Mouse (Mus musculus): ENCODE data around the gene Mga. TPM values are rescaled to one million over a fixed set of nuclear protein-coding genes. Genes with fewer than 3 reads are reported as not detected.

The Mga gene
- polyA plus RNA-seq, 2 experiments from 2014 or later: 36.8 to 43.7 TPM

GRCm38 (mm10) chr2:119988952-119989351 lies 91.9 kb downstream of the Mga start:
- ATAC-seq: no peak

GRCm38 (mm10) chr2:119990881-119991280 lies 93.9 kb downstream of the Mga start:
- ATAC-seq: no peak

GRCm38 (mm10) chr2:119992349-119992748 lies 95.3 kb downstream of the Mga start:
- no peak for ATAC-seq

GRCm38 (mm10) chr2:119993515-119993914 lies 96.5 kb downstream of the Mga start:
- no peak for ATAC-seq

GRCm38 (mm10) chr2:119994839-119995238 lies 97.8 kb downstream of the Mga start:
- no peak for ATAC-seq

- ATAC-seq: no peak
Measured at GRCm38 (mm10) chr2:119995391-119996281, 98.6 kb downstream of the Mga start.

GRCm38 (mm10) chr2:119997354-119997753 lies 100.3 kb downstream of the Mga start:
- ATAC-seq: no peak

DNA sequence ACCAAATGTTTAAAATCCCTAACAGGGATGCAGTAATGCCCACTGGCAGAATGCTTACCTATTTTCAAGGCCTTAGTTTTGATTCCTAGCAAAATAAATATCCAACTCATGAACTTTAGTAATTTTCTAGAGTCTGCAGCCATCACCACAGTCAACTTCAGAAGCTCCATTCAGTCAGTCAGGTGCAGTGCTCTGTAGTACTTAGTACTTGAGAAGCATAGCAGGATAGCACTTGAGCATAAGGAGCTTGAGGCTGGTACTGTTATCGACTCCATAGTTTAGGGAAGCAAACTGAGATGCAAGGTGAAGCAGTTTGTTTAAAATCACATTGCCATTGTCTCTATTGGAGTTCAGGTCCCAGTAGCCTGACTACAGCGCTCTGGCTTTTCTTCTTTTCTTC lies 102.7 kb downstream of the Mga start:
- ATAC-seq: no peak

GRCm38 (mm10) chr2:120000882-120001584 lies 104.0 kb downstream of the Mga start:
- ATAC-seq: no peak

DNA sequence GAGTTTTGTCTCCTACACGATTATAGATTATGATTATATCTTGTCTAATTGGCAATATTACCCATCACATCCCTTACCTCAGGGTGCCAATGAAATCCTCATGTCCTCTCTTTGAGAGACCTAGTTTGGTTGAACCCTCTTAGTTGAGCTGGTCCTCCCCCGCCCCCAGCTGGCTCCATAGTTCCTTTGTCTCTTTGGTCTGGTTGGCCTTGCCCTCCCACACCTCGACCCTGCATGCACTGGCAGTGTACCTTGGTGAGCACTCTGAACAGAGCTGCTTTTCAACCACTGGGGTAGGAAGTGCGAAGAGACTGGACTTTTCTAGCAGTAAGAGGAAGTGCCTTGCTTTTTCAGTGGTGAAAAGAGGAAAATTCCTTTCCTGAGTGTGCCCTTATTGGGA lies 104.9 kb downstream of the Mga start:
- ATAC-seq: no peak

- peak; percentile 83 for ATAC-seq
Measured at GRCm38 (mm10) chr2:120003970-120004369, 106.9 kb downstream of the Mga start.

DNA sequence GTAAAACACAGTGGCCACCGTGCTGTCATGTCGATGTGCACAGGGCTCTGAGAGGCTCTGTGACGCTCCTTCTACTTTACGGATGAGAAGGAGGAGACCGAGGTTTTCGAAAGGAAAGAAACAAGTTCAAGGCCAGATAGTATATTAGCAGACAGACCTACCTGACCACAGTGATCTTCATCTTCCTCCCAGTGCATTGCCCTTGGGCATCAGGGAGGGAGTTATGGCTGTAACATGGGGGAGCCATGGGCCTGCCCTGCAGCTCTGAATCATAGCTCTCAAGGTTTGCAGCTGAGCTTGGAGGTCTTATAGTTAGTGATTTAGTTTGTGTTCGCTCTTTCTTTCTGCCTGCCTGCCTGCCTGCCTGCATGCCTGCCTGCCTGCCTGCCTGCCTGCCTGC lies 109.7 kb downstream of the Mga start:
- ATAC-seq: no peak

GRCm38 (mm10) chr2:120007680-120008210 lies 110.7 kb downstream of the Mga start:
- ATAC-seq: no peak

DNA sequence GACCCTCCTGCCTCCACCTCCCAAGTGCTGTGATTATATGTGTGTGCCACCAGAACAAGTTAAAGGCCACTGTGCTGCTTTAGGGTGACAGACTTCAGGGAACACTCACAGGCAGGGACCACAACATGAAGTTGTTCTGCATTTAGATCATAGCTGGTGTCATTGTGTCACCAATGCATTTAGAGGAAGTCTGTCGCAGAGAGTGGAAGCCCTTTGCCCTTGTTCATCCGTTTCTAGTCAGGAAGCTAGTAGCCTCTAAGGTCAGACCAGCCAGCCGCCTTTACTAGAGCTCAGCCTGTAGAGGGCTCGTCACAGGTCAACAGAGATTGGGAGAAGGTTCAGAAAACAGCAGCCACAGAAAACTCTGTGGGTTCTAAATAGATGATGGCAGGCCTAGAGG lies 111.6 kb downstream of the Mga start:
- no peak for ATAC-seq

DNA sequence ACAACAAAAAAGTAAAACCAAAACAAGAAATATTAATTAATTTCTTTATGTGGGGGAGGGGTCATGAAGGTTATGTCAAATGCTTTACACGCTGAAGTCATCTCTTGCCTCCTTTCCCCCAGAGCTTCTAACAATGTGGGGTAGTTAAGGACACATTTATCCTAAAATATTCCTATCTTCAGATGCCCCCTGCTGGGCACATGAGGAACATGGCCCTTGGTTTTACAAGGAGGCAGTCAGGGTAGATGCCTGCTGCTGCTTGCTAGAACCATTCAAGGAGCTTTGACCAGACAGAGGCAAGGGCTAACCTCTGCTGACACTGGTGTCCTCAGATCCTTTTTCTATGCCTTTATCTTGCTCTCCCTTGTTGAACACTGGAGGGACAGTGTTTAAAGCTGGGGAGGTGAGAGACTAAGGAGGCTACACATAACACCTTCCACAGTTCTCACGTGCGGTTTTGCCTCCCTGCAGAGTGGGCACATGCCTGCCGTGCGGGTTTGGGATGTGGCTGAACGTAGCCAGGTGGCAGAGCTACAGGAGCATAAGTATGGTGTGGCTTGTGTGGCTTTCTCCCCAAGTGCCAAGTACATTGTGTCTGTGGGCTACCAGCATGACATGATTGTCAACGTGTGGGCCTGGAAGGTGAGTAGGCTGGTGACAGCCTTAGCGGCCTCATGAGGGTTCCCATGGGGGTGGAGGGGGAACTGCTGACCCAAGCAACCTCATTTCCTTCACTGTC lies 114.6 kb downstream of the Mga start:
- peak; percentile 71 for ATAC-seq

DNA sequence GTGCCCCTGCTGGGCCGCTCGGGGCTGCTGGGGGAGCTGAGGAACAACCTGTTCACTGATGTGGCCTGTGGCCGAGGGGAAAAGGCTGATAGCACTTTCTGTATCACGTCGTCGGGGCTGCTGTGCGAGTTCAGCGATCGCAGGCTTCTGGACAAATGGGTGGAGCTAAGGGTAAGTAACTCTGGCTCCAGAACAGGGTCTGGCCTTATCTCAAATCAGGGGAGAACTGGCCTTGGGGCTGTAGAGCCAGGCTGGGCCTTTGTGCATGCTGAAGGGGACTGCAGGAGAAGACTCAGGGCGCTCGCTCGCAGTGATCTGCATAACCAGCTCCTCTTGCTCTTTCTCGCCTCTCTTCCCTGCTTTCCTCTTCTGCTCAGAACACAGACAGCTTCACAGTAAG lies 115.9 kb downstream of the Mga start:
- no peak for ATAC-seq

DNA sequence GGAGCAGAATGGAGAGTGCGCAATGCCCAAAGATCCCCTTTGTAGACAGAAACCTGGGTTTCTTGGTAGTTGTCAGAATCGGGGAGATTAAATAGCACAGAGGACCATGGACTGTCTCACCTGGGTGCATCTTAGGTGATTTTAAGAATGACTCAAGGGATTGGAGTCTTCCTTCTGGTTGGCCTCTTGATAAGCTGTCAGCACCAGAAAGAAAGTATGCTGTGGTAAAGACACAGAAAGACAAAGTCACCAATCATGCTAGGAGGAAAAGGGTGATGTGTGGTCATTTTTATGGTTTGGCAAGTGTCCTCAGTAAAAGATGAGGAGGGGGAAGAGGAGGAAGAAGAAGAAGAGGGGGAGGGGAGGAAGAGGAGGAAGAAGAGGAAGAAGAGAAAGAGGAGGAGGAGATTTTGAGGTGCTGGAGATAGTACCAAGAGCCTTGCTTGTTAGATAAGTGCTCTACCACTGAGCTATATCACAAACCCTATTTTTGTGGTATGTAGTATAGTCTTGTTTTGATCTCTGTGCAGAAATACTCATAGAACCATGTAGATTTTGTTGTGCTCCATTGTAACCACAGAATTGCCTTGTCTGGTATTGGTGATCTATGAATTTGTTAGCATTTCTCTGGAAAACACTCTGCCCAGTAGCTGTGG lies 116.9 kb downstream of the Mga start:
- ATAC-seq: no peak

- no peak for ATAC-seq
Measured at GRCm38 (mm10) chr2:120015882-120016281, 118.9 kb downstream of the Mga start.

DNA sequence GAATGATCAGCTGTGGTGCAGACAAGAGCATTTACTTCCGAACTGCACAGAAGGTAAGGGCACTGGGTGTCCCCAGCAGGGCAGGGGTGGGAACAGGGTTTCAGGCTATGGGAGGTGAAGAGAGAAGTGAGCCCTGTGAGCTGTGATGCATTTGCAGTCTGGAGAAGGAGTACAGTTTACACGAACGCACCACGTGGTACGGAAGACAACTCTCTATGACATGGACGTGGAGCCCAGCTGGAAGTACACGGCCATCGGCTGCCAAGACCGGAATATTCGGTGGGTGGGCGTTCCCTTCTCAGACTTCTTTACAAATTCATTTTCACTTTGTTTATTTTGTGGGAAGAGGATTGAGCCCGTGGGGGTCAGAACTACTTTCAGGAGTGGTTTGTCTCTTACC lies 120.6 kb downstream of the Mga start:
- no peak for ATAC-seq
